In the genomic region with DNA sequence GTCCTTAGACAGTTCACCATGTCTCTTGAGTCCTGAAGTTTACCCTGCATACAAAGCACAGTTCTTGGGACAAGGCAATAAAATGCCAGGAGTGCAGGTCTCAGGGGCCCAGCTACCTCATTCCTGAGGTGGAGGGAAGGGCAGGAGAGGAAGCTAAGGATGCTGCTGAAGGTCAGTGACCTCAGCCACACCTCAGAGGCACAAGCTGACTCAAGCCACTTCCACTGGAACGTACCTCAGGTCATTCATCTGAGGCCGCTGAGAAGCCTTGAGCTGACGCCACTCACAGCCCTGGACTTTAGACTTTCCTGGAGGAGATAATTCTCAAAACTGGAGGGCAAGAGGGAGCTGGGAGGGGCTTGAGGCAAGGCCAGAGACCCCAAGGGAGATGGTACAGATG, we compare ENCODE assay signal across 28 mouse cellular contexts. TPM values are rescaled to one million over a fixed set of nuclear protein-coding genes. Genes with fewer than 3 reads are reported as not detected.
DNase-seq lines count a peak whose midpoint lies in the region; ATAC-seq and TF ChIP-seq lines count a peak whose summit lies in the region.
"Had no signal": no experiment of that assay in that cellular context is flagged by ENCODE, and none has a peak within 500 bp of the region (broad histone marks: within the 10 kb centered on the region; RNA-seq: fewer than 3 reads in every experiment).

No protein-coding gene starts in this region.

- H3K9me3 ChIP-seq in kidney, embryonic 14.5 days (ENCODE audit: control insufficient read depth, low read length) = no peaks in the 10 kb centered on the region
- H3K9me3 ChIP-seq: embryonic facial prominence, embryonic 10.5 days; embryonic facial prominence, embryonic 15.5 days; forebrain, embryonic 12.5 days; heart, embryonic 13.5 days; limb, embryonic 12.5 days; liver, embryonic 15.5 days; midbrain, embryonic 10.5 days; midbrain, embryonic 15.5 days; neural tube, embryonic 15.5 days had no signal

- no peak overlapping the region for H3K27ac ChIP-seq in kidney, embryonic 14.5 days (ENCODE audit: low read depth, low read length)
- H3K27ac ChIP-seq in testis, adult 2 months (ENCODE audit: control insufficient read depth, insufficient read depth, low read depth, low read length) = no peak overlapping the region
- H3K27ac ChIP-seq: embryonic facial prominence, embryonic 10.5 days; embryonic facial prominence, embryonic 15.5 days; forebrain, embryonic 12.5 days; heart, embryonic 13.5 days; hindbrain, embryonic 14.5 days; left cerebral cortex, adult 2 months; limb, embryonic 12.5 days; liver, embryonic 15.5 days; midbrain, embryonic 10.5 days; midbrain, embryonic 15.5 days; neural tube, embryonic 15.5 days had no signal

- no peak for TF ChIP-seq POLR2A in testis, adult 2 months (IDR thresholded peaks at IDR 0.05; ENCODE audit: control insufficient read depth, low read depth, low read length)

- H3K9ac ChIP-seq in kidney, embryonic 14.5 days (ENCODE audit: low read depth, low read length) = no peak overlapping the region
- H3K9ac ChIP-seq: embryonic facial prominence, embryonic 15.5 days; forebrain, embryonic 12.5 days; heart, embryonic 13.5 days; hindbrain, embryonic 14.5 days; limb, embryonic 12.5 days; liver, embryonic 15.5 days; lung, embryonic 14.5 days; midbrain, embryonic 15.5 days; neural tube, embryonic 15.5 days had no signal

- no peak overlapping the region for H3K4me3 ChIP-seq in kidney, embryonic 14.5 days (ENCODE audit: low read length)
- H3K4me3 ChIP-seq in testis, adult 2 months (ENCODE audit: control insufficient read depth, low read depth, low read length) = peak overlapping the region; percentile 5
- H3K4me3 ChIP-seq: embryonic facial prominence, embryonic 10.5 days; embryonic facial prominence, embryonic 15.5 days; forebrain, embryonic 12.5 days; heart, embryonic 13.5 days; left cerebral cortex, adult 2 months; limb, embryonic 12.5 days; liver, embryonic 15.5 days; midbrain, embryonic 10.5 days; midbrain, embryonic 15.5 days; neural tube, embryonic 15.5 days had no signal

- H3K4me1 ChIP-seq in kidney, embryonic 14.5 days (ENCODE audit: control insufficient read depth, insufficient read depth, low read length) = peaks cover 12% of the 10 kb centered on the region
- no peaks in the 10 kb centered on the region for H3K4me1 ChIP-seq in testis, adult 2 months (ENCODE audit: control insufficient read depth, insufficient read depth, low read length)
- H3K4me1 ChIP-seq: midbrain, embryonic 15.5 days; neural tube, embryonic 15.5 days had no signal

- H3K36me3 ChIP-seq in kidney, embryonic 14.5 days (ENCODE audit: control insufficient read depth, insufficient read depth, low read length) = no peaks in the 10 kb centered on the region
- H3K36me3 ChIP-seq in testis, adult 2 months (ENCODE audit: control insufficient read depth, insufficient read depth, low read length) = no peaks in the 10 kb centered on the region
- H3K36me3 ChIP-seq: embryonic facial prominence, embryonic 10.5 days; embryonic facial prominence, embryonic 15.5 days; forebrain, embryonic 12.5 days; heart, embryonic 13.5 days; limb, embryonic 12.5 days; liver, embryonic 15.5 days; midbrain, embryonic 10.5 days; midbrain, embryonic 15.5 days; neural tube, embryonic 15.5 days had no signal

- no peaks in the 10 kb centered on the region for H3K27me3 ChIP-seq in kidney, embryonic 14.5 days (ENCODE audit: control insufficient read depth, insufficient read depth, low read length)
- H3K27me3 ChIP-seq in testis, adult 2 months (ENCODE audit: control insufficient read depth, insufficient read depth, low read length) = no peaks in the 10 kb centered on the region
- H3K27me3 ChIP-seq: embryonic facial prominence, embryonic 15.5 days; forebrain, embryonic 12.5 days; limb, embryonic 12.5 days; midbrain, embryonic 15.5 days; neural tube, embryonic 15.5 days had no signal

- ATAC-seq in kidney, embryonic 14.5 days (ENCODE audit: low FRiP score, low TSS enrichment) = no peak
- no peak for ATAC-seq in frontal cortex, adult (ENCODE audit: low TSS enrichment)
- ATAC-seq: midbrain, embryonic 15.5 days had no signal

- 89% methylated on average over 3 of the region's 3 CpGs for WGBS in kidney, embryonic 14.5 days

- H3K4me2 ChIP-seq in kidney, embryonic 14.5 days (replicated peaks; ENCODE audit: low read depth, low read length) = no peak overlapping the region
- H3K4me2 ChIP-seq: embryonic facial prominence, embryonic 15.5 days; forebrain, embryonic 12.5 days; heart, embryonic 13.5 days; hindbrain, embryonic 14.5 days; limb, embryonic 12.5 days; liver, embryonic 15.5 days; lung, embryonic 14.5 days; midbrain, embryonic 15.5 days; neural tube, embryonic 15.5 days had no signal

- peak; percentile 61 for DNase-seq in kidney, adult 11 months
- no peak for DNase-seq in testis, postnatal 10 days (ENCODE audit: low spot score)
- peak; percentile 33 to 81 for DNase-seq in kidney, postnatal 25 days
- DNase-seq in Muller cell, postnatal 12 days (ENCODE audit: inconsistent ontology term) = no peak
- DNase-seq in lung, postnatal 14 days = no peak
- DNase-seq: adrenal gland, postnatal 25 days; cerebellum, adult 2 months; cerebellum, postnatal 25 days; gastrocnemius, postnatal 14 days; heart, postnatal 10 days; lung, embryonic 14.5 days had no signal

- no peak for TF ChIP-seq CTCF in testis, adult 2 months (IDR thresholded peaks at IDR 0.05; ENCODE audit: control insufficient read depth, insufficient read depth, insufficient replicate concordance, low read depth, low read length)

RNA-seq across cellular contexts. Expression of a gene that starts 1.3 kb away (rescaled TPM):
- 0.33 and 0.49 TPM in 2 replicates for polyA plus RNA-seq in kidney, embryonic 14.5 days (2014; fragmentation: Nextera tagmentation; extraction: Ambion mirVana)
- 0.49 and 0.87 TPM in 2 replicates for polyA plus RNA-seq in testis, adult 2 months (2012; rRNA removed)
- polyA plus RNA-seq: embryonic facial prominence, embryonic 15.5 days; spleen, adult 2 months; urinary bladder, adult 2 months had no signal

RNA-seq across cellular contexts. Expression of a gene that starts 7.1 kb away (rescaled TPM):
- polyA plus RNA-seq in kidney, embryonic 14.5 days (2014; fragmentation: Nextera tagmentation; extraction: Ambion mirVana) = not detected in 2 replicates
- 218 and 242 TPM in 2 replicates for polyA plus RNA-seq in testis, adult 2 months (2012; rRNA removed)
- polyA plus RNA-seq: cerebellum, adult 2 months; embryonic facial prominence, embryonic 10.5 days; embryonic facial prominence, embryonic 15.5 days; forebrain, embryonic 12.5 days; heart, embryonic 13.5 days; hindbrain, embryonic 14.5 days; limb, embryonic 12.5 days; liver, adult 2 months; liver, embryonic 15.5 days; lung, embryonic 14.5 days; midbrain, embryonic 10.5 days; midbrain, embryonic 15.5 days; neural tube, embryonic 15.5 days; spleen, adult 2 months; urinary bladder, adult 2 months had no signal

RNA-seq across cellular contexts. Expression of a gene that starts 58.2 kb away (rescaled TPM):
- 16.5 and 40.6 TPM in 2 replicates for polyA plus RNA-seq in kidney, embryonic 14.5 days (2014; fragmentation: Nextera tagmentation; extraction: Ambion mirVana)
- 83.0 and 83.7 TPM in 2 replicates for polyA plus RNA-seq in testis, adult 2 months (2012; rRNA removed)

Comparison
In these comparisons a context has a peak if more than half of its experiments do, and no peak if none do; other contexts are left out.
1. DNase-seq: peak in kidney, adult 11 months (single experiment) and kidney, postnatal 25 days (2 of 2); none in testis, postnatal 10 days (single experiment), Muller cell, postnatal 12 days (single experiment) and lung, postnatal 14 days (single experiment).
2. RNA of a gene that starts 7.1 kb away (polyA plus RNA-seq): 218 to 242 TPM in testis, adult 2 months; not detected in kidney, embryonic 14.5 days; every median in the first group is over 100 times any median in the second.